Mouse (Mus musculus) gastrocnemius, adult 8-10 months (tissue): ENCODE measurements around the gene Wdr83os. TPM values are rescaled to one million over a fixed set of nuclear protein-coding genes. Genes with fewer than 3 reads are reported as not detected.
A peak's percentile ranks its signal among the peaks of the same experiment; 100 is the strongest.
"Not testable (repeated sequence)": the region's sequence is repeated elsewhere in the genome, so short reads cannot be mapped to it uniquely, and the experiment has no call there.

Source experiments
- DNase-seq, 2 experiments: peaks; one replicate each; pipeline ENCODE4 v3.0.0; 2022; ENCODE audit warnings: low spot score in 2 of 2
- microRNA-seq: library from miRNA; unstranded; fragments of <30 nt; microRNA quantifications from one replicate; pipeline ENCODE4 v1.2.0, GENCODE M21; 2022
- total RNA-seq, 4 experiments: library from RNA; stranded (reverse); gene quantifications; 2 replicates each; pipeline ENCODE4 v1.2.4; 2022

Gene Wdr83os
- total RNA-seq, 4 experiments from 2014 or later = 40.7 to 49.9 (median 46.3) TPM

DNA sequence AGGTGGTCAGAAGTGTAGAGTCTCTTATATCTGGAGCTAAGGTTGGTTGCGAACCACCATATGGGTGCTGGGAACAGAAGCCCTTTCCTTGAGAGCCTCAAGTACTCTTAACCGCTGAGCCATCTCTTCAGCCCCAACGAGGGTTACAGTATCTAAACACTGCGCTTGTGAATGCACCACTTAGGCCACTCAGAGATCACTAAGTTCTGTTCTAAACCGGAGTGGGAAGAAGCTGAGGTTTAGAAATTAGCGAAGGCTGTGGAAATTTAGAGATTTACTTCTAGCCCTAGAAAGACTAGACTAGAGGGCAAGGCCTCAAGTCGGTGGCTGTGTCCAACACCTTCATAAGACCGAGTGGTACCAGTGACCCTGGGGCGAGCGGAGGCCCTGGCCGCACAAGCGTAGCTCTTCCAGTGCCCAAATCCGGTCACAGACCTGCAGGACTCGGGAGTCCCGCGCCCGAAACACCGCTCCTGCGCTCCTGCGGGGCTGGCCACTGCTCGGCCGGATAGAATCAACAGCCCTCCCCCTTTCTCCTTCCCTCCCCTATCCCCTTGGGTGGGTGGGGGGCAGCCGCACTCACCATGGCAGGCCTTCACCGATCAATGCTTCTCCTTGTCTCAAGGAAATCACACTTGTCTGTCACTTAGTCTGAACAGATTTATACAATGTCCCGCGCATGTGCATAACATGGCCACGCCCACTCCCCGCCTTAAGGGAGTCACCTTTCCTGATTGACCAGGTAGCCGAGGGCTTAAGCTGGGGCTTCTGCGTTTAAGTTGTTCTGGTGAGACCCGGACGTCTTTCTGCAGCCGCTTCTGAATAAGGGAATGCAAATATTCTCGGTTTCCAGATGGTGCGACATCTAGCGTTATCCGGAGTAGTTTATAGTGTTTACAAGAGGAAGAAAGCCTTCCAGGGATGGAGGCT lies 38.8 kb downstream of the Wdr83os start:
- peak; percentile 47 to 59 for DNase-seq

- not testable (repeated sequence) for DNase-seq
Observed at GRCm38 (mm10) chr8:85120251-85120650, 39.7 kb downstream of the Wdr83os start.

DNA sequence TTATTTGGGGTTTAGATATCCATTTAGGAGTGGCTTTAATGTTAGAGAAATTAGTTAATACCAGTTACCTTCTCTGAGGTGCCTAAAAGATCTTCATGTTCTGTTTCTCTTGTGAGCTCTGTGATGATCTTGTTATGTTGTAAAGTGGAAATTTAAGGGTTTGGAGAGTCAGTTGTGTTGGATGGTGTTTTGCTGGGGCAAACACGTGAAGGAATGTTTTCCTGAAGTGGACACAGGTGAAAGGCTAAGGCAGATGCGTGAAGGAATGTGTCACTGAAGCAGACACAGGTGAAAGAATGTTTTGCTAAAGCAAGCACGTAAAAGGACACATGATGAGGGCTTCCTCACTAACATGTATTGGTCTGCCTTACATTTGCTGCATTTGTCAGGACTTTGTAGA lies 42.5 kb downstream of the Wdr83os start, which contains the start of gene Zfp791:
Gene Zfp791, minus strand, starts transcription at position 101 of the 400 bp plus-strand sequence.
- DNase-seq = no peak

GRCm38 (mm10) chr8:85123691-85124090 lies 43.2 kb downstream of the Wdr83os start:
- no peak for DNase-seq

Small RNA genes lying within 50 kb of the gene (microRNA-seq; reads per million reads assigned to microRNA genes)
- not detected for gene Gm23388
- not detected for gene Mir7070

Other genes with a start within 250 kb of the Wdr83os start
- 10 to 100 TPM; 18.6 to 23.2 (median 20.8) TPM for gene Gadd45gip1, start 249.2 kb upstream of the Wdr83os start, total RNA-seq
- gene Rad23a, start 240.1 kb upstream of the Wdr83os start, total RNA-seq = 100 to 1,000 TPM; 168 to 185 (median 180) TPM
- gene Calr, start 233.8 kb upstream of the Wdr83os start, total RNA-seq = 100 to 1,000 TPM; 148 to 197 (median 154) TPM
- gene Farsa, start 223.8 kb upstream of the Wdr83os start, total RNA-seq = 10 to 100 TPM; 19.2 to 28.8 (median 24.5) TPM
- gene Syce2, start 208.6 kb upstream of the Wdr83os start, total RNA-seq = 1 to 10 TPM in 2 of 4 experiments, under 1 TPM in 2; 0.82 to 2.5 (median 1.5) TPM
- 10 to 100 TPM; 29.4 to 43.6 (median 36.2) TPM for gene Gcdh, start 186.8 kb upstream of the Wdr83os start, total RNA-seq
- gene Klf1, start 178.8 kb upstream of the Wdr83os start, total RNA-seq = not detected
- gene Dnase2a, start 172.2 kb upstream of the Wdr83os start, total RNA-seq = 1 to 10 TPM; 3.7 to 8.0 (median 6.1) TPM
- gene Mast1, start 143.4 kb upstream of the Wdr83os start, total RNA-seq = under 1 TPM in 1 of 4 experiments, not detected in 3; 0.07 TPM
- gene Rtbdn, start 133.7 kb upstream of the Wdr83os start, total RNA-seq = not detected
- 1 to 10 TPM in 1 of 4 experiments, not detected in 3; 1.1 TPM for gene Gm49661, start 111.3 kb upstream of the Wdr83os start, total RNA-seq
- 100 to 1,000 TPM; 173 to 193 (median 187) TPM for gene Prdx2, start 111.2 kb upstream of the Wdr83os start, total RNA-seq
- 10 to 100 TPM; 20.4 to 26.5 (median 23.9) TPM for gene Rnaseh2a, start 111.0 kb upstream of the Wdr83os start, total RNA-seq
- gene Junb, start 102.0 kb upstream of the Wdr83os start, total RNA-seq = 1 to 10 TPM; 5.9 to 9.6 (median 7.5) TPM
- 1 to 10 TPM; 2.0 to 3.1 (median 2.6) TPM for gene Hook2, start 90.1 kb upstream of the Wdr83os start, total RNA-seq
- not detected for gene Best2, start 66.2 kb upstream of the Wdr83os start, total RNA-seq
- 10 to 100 TPM; 57.1 to 67.3 (median 58.8) TPM for gene Asna1, start 55.5 kb upstream of the Wdr83os start, total RNA-seq
- gene Trir, start 53.9 kb upstream of the Wdr83os start, total RNA-seq = 10 to 100 TPM; 57.5 to 74.2 (median 66.1) TPM
- 10 to 100 TPM; 28.3 to 38.4 (median 32.6) TPM for gene Tnpo2, start 43.8 kb upstream of the Wdr83os start, total RNA-seq
- 1 to 10 TPM; 1.4 to 2.5 (median 1.8) TPM for gene Fbxw9, start 20.7 kb upstream of the Wdr83os start, total RNA-seq
- gene Gm5741, start 12.8 kb upstream of the Wdr83os start, total RNA-seq = not detected
- gene Dhps, start 9.0 kb upstream of the Wdr83os start, total RNA-seq = 10 to 100 TPM; 34.1 to 38.9 (median 36.0) TPM
- gene Wdr83, start 566 bp downstream of the Wdr83os start, total RNA-seq = 10 to 100 TPM; 15.4 to 20.4 (median 16.0) TPM
- 1 to 10 TPM; 6.4 to 9.8 (median 8.1) TPM for gene Man2b1, start 2.5 kb downstream of the Wdr83os start, total RNA-seq
- 1 to 10 TPM in 2 of 4 experiments, under 1 TPM in 2; 0.51 to 1.4 (median 0.90) TPM for gene Zfp791, start 42.4 kb downstream of the Wdr83os start, total RNA-seq
- gene Cks1brt, start 71.2 kb downstream of the Wdr83os start, total RNA-seq = not detected
- not detected for gene Olfr371, start 145.2 kb downstream of the Wdr83os start, total RNA-seq
- gene Orc6, start 218.9 kb downstream of the Wdr83os start, total RNA-seq = 1 to 10 TPM; 3.0 to 4.0 (median 3.2) TPM
- 10 to 100 TPM; 54.5 to 57.3 (median 55.8) TPM for gene Vps35, start 219.1 kb downstream of the Wdr83os start, total RNA-seq